Mouse (Mus musculus) ES-E14 (cell line): ENCODE results near the gene Klf9. TPM values are rescaled to one million over a fixed set of nuclear protein-coding genes. Genes with fewer than 3 reads are reported as not detected.

Source experiments
- DNase-seq: peaks from one replicate; pipeline ENCODE4 v3.0.0-alpha.2; 2013; ENCODE audit warnings: low read depth, low spot score
- H3K27ac ChIP-seq: 2 replicates; pipeline ENCODE4 v1.5.1; 2012; ENCODE audit warnings: low read depth, mild to moderate bottlenecking, low read length, moderate library complexity, mixed read lengths; ENCODE audit not compliant: poor library complexity, insufficient read depth, severe bottlenecking
- H3K36me3 ChIP-seq: 2 replicates; pipeline ENCODE4 v1.6.1; 2012; ENCODE audit warnings: mild to moderate bottlenecking, low read length, moderate library complexity, mixed read lengths; ENCODE audit not compliant: control insufficient read depth, poor library complexity, insufficient read depth, severe bottlenecking
- H3K4me1 ChIP-seq, 2 experiments: fragments of 150-350 bp in 1 of 2; sonication (generic) in 1 of 2; 2 replicates each; pipeline ENCODE4 v1.6.1; 2012; ENCODE audit warnings: low read length in 2 of 2, mild to moderate bottlenecking in 1 of 2, mixed read lengths in 1 of 2; ENCODE audit not compliant: control insufficient read depth in 2 of 2, insufficient read depth in 2 of 2, poor library complexity in 1 of 2
- H3K4me3 ChIP-seq, 2 experiments: fragments of 150-350 bp in 1 of 2; sonication (generic) in 1 of 2; 2 replicates each; pipeline ENCODE4 v1.5.1; 2012; ENCODE audit warnings: low read length in 2 of 2, low read depth in 1 of 2, mild to moderate bottlenecking in 1 of 2, mixed read lengths in 1 of 2; ENCODE audit not compliant: insufficient read depth in 1 of 2, poor library complexity in 1 of 2, severe bottlenecking in 1 of 2
- H3K9ac ChIP-seq: 2 replicates; pipeline ENCODE4 v1.6.1; 2012; ENCODE audit warnings: low read depth, mild to moderate bottlenecking, low read length, mixed read lengths; ENCODE audit not compliant: poor library complexity, insufficient read depth, severe bottlenecking
- H3K9me3 ChIP-seq: fragments of 150-350 bp; sonication (generic); 2 replicates; pipeline ENCODE4 v1.6.1; 2012; ENCODE audit warnings: low read depth, mild to moderate bottlenecking, low read length; ENCODE audit not compliant: control insufficient read depth, insufficient read depth
- CHD2 ChIP-seq: IDR thresholded peaks from 2 replicates; pipeline ENCODE4 v1.6.1; 2014; ENCODE audit warnings: mild to moderate bottlenecking, low read depth, low read length, inconsistent platforms
- HCFC1 ChIP-seq: IDR thresholded peaks from 2 replicates; pipeline ENCODE4 v1.6.1; 2012; ENCODE audit warnings: low read length, inconsistent platforms, borderline replicate concordance; ENCODE audit not compliant: insufficient read depth
- MAFK ChIP-seq: IDR thresholded peaks from 2 replicates; pipeline ENCODE4 v1.6.1; 2014; ENCODE audit warnings: mild to moderate bottlenecking, low read depth, low read length, inconsistent platforms; ENCODE audit not compliant: insufficient read depth
- ZC3H11A ChIP-seq: IDR thresholded peaks from 2 replicates; pipeline ENCODE4 v1.6.1; 2012; ENCODE audit warnings: low read depth, mild to moderate bottlenecking, inconsistent platforms, low read length, borderline replicate concordance
- ZNF384 ChIP-seq: IDR thresholded peaks from 2 replicates; pipeline ENCODE4 v1.6.1; 2012; ENCODE audit warnings: low read depth, low read length, inconsistent platforms
- in situ Hi-C, 2 experiments: fragments of 600-800 bp; cut with MboI; formaldehyde crosslinking; loops; one replicate each; pipeline ENCODE4 v1.15.1; 2025; ENCODE audit warnings: low sequenced_read_pairs in 2 of 2, inconsistent platforms in 1 of 2; ENCODE audit not compliant: unreplicated experiment in 2 of 2
- total RNA-seq: library from RNA; depleted of rRNA; stranded (reverse); fragments of 300-350 nt; gene quantifications from 2 replicates; pipeline ENCODE4 v1.2.3, GENCODE M21; 2012; rRNA removed

Klf9 gene
- total RNA-seq, 1 experiment = 90.8 TPM

- H3K36me3 ChIP-seq = peaks cover 4% of the 10 kb centered on the region
- in situ Hi-C loops = no loop called here
- TF ChIP-seq ZNF384 (no peak), HCFC1 (no peak), ZC3H11A (no peak), CHD2 (no peak), MAFK (no peak)
Observed at GRCm38 (mm10) chr19:23203505-23204053, 62.6 kb downstream of the Klf9 start.

GRCm38 (mm10) chr19:23211325-23211724 lies 70.3 kb downstream of the Klf9 start:
- TF ChIP-seq ZNF384 (no peak), HCFC1 (no peak)
- Histone ChIP-seq H3K36me3 (peaks cover 5% of the 10 kb centered on the region), H3K4me1 (no peaks in the 10 kb centered on the region), H3K9me3 (no peaks in the 10 kb centered on the region), H3K4me3 (no peak overlapping the region), H3K27ac (no peak overlapping the region), H3K9ac (no peak overlapping the region)
- in situ Hi-C loops = no loop called here
- no peak for DNase-seq

More at GRCm38 (mm10) chr19:23203505-23204053, 62.6 kb downstream of the Klf9 start:
- Histone ChIP-seq H3K4me3 (no peak overlapping the region), H3K9me3 (no peaks in the 10 kb centered on the region), H3K9ac (no peak overlapping the region), H3K4me1 (no peaks in the 10 kb centered on the region), H3K27ac (no peak overlapping the region)
- DNase-seq = no peak

- H3K9ac ChIP-seq = no peak overlapping the region
- in situ Hi-C loops = no loop called here
- H3K4me3 ChIP-seq = no peak overlapping the region
- 0 out of 2 replicates have a peak, but pooled peaks cover 2% of the 10 kb centered on the region for H3K9me3 ChIP-seq
- TF ChIP-seq CHD2 (no peak), MAFK (no peak), ZC3H11A (no peak), ZNF384 (no peak), HCFC1 (no peak)
- H3K27ac ChIP-seq = no peak overlapping the region
- H3K4me1 ChIP-seq = no peaks in the 10 kb centered on the region
- H3K36me3 ChIP-seq = peaks cover 5% of the 10 kb centered on the region
- no peak for DNase-seq
Observed at GRCm38 (mm10) chr19:23214326-23214725, 73.3 kb downstream of the Klf9 start.

Other genes starting within 250 kb of the Klf9 start
- 39.7 and 57.8 TPM in 2 replicates for gene Smc5, start 132.7 kb downstream of the Klf9 start, total RNA-seq